Mouse (Mus musculus) T-helper 1 cell (primary cell): ENCODE measurements around the gene Kyat3.
"Not testable (repeated sequence)": the region's sequence is repeated elsewhere in the genome, so short reads cannot be mapped to it uniquely, and the experiment has no call there.

Source experiments
- in situ Hi-C: fragments of 300-600 bp; cut with MboI, MseI; formaldehyde crosslinking; loops from one replicate; pipeline ENCODE4 v1.15.1; 2025; ENCODE audit warnings: high pct_unique_total_duplicates

Kyat3 gene

GRCm38 (mm10) chr3:142700442-142701322, at the start of gene Kyat3:
TSS of gene Kyat3 (plus strand) at chr3:142701051.
- in situ Hi-C loops: no loop called here

- in situ Hi-C loops: loop anchor here (25.0 kb wide), 1 partner anchor 377 kb away; no protein-coding TSS in a partner anchor
Observed at GRCm38 (mm10) chr3:142664723-142665122, 36.1 kb upstream of the Kyat3 start.

GRCm38 (mm10) chr3:142674607-142675006, 26.2 kb upstream of the Kyat3 start:
- in situ Hi-C loops: loop anchor here (25.0 kb wide), 1 partner anchor 387 kb away; no protein-coding TSS in a partner anchor

- in situ Hi-C loops: no loop called here
Observed at GRCm38 (mm10) chr3:142687939-142688338, 12.9 kb upstream of the Kyat3 start.

- in situ Hi-C loops: no loop called here
Observed at GRCm38 (mm10) chr3:142688353-142688752, 12.5 kb upstream of the Kyat3 start.

GRCm38 (mm10) chr3:142696517-142696916, 4.3 kb upstream of the Kyat3 start:
- in situ Hi-C loops: no loop called here

GRCm38 (mm10) chr3:142701407-142701989, 647 bp downstream of the Kyat3 start:
- in situ Hi-C loops: no loop called here

GRCm38 (mm10) chr3:142706581-142707444, 6.0 kb downstream of the Kyat3 start:
- in situ Hi-C loops: loop anchor here (5.0 kb wide), 2 partner anchors 65 to 215 kb away; partner anchors contain the start of gene Gbp5

GRCm38 (mm10) chr3:142708181-142708848, 7.5 kb downstream of the Kyat3 start:
- in situ Hi-C loops: loop anchor here (5.0 kb wide), 2 partner anchors 66 to 216 kb away; partner anchors contain the start of gene Gbp5

GRCm38 (mm10) chr3:142708849-142709419, 8.1 kb downstream of the Kyat3 start:
- in situ Hi-C loops: loop anchor here (5.0 kb wide), 2 partner anchors 67 to 217 kb away; partner anchors contain the start of gene Gbp5

GRCm38 (mm10) chr3:142710360-142711007, 9.6 kb downstream of the Kyat3 start:
- in situ Hi-C loops: no loop called here

- in situ Hi-C loops: no loop called here
Observed at GRCm38 (mm10) chr3:142711372-142711771, 10.5 kb downstream of the Kyat3 start.

- in situ Hi-C loops: not testable (repeated sequence)
Observed at GRCm38 (mm10) chr3:142712401-142713040, 11.7 kb downstream of the Kyat3 start.

- in situ Hi-C loops: no loop called here
Observed at GRCm38 (mm10) chr3:142725481-142725880, 24.6 kb downstream of the Kyat3 start.

- in situ Hi-C loops: no loop called here
Observed at GRCm38 (mm10) chr3:142725969-142726672, 25.3 kb downstream of the Kyat3 start.

GRCm38 (mm10) chr3:142734291-142734690, 33.4 kb downstream of the Kyat3 start:
- in situ Hi-C loops: loop anchor here (10.0 kb wide), 1 partner anchor 959 kb away; no protein-coding TSS in a partner anchor

GRCm38 (mm10) chr3:142740896-142741295, 40.0 kb downstream of the Kyat3 start:
- in situ Hi-C loops: no loop called here

- in situ Hi-C loops: no loop called here
Observed at GRCm38 (mm10) chr3:142743973-142744898, 43.4 kb downstream of the Kyat3 start.
